Mouse (Mus musculus) ES-CJ7 (cell line): ENCODE measurements at regions not wholly inside any gene's neighbourhood (a gene's known extent, or its start where the extent isn't known, plus 50 kb on each side); places are given as distances from the start of the nearest gene placed in this dataset.

ENCODE experiments used
- DNase-seq: peaks from one replicate; pipeline ENCODE4 v3.0.0; 2011; ENCODE audit warnings: low read depth, low spot score

DNA sequence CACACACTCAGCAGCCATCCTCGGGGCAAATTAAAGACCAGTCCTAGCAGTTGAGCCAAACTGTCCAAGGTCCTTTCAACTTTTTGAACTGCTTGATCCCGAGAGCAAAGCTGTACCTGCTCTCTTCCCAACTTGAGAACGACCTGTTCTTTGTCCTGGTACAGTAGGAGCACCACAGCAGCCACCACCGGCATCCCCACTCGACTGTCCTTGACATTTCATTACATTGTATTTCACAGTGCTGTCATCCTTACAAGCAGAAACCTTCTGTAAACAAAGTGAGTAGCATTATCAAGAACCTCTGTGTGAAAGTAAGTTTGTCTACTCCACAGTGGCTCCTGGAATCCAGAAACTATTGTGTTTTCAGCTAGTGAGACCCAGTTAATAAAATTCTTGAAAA is 240.2 kb upstream of the Zfp462 start:
- DNase-seq, result no peak

DNA sequence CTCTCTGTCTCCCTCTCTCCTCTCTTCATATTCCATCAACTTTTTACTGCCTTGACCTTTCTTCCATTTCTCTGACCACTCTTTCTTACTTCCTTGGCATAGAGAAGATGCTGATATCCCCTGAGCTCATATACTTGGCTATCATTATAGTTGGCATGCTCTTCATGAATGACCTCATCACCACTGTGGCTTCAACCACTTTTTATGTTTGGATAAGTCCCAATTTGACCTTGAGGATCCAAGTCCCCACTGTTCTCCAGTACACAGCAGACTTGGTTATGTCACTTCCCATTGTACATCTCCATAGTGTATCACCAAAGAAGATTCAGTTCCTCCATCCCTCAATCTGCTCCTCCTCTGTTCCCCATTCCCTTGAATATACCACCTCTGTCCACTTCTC is 235.1 kb upstream of the Zfp462 start:
- DNase-seq, result no peak

DNA sequence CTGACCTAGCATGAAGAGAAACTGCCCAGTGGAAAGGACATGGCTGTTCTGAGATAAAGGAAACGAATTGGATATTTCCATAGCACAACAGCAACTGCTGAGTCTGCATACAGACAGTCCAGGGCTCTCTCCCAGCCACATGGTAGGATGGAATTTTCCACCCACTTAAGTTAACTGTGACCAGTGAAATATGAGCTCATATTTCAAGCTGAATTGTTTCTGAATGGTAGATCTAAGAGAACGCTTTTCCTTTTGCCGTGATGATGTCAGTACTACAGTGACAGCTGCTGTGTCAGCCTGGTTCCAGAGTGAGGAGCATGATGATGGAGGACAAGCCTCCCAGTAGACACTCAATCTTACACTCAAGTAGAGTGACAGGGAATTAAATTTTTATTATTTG is 231.9 kb upstream of the Zfp462 start:
- no peak for DNase-seq

DNA sequence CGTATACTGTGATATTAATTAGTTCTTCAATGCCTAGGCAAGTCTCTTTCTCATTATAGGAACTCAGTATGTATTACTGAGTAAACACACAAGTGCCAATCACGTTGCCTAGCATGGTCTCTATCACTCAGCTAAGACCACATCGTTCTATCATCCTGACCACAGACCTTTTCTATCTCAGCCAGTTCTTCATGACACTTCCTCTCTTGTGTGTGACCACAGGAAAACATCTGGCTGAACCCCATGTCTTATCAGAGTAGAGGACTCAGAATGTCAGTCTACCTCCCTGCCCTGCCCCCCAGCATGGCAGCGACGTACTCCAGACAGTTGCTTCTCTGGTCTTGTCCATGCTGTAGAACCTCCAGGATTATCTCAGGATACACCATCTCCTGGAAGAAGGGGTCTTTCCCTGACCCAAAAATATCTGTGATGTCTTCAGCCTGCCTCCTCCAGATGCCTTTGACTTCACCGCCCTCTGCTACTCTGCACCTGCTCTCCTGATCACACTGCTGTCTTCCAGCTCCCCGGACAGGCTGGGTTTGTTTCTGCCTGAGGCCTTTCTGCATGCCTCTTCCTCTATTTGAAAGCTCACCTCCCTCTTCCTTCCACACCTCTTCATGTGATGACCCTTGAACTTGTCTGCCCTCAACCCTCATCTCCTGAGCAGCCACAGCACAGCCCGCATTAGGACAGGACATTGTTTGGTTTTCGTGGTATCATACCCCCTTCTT is 230.1 kb upstream of the Zfp462 start:
- DNase-seq, result no peak

DNA sequence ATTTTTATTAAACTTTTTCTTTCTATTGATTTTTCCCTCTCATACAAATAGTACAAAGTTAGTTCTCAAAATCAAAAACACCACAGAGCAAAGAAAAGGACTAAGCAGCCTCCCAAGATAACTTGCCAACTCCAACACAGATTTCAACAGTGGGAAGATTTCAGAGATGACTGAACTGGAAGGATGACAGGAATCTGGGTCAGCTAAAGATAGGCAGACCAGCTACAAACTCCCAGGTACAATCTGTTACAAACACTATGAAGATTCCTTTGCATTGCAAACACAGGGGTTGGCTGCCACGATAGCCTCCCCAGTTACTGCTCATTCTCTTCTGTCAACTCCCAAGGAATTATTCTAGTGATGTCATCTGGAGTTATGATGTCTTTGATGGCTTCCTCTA is 226.8 kb upstream of the Zfp462 start:
- DNase-seq, result no peak

DNA sequence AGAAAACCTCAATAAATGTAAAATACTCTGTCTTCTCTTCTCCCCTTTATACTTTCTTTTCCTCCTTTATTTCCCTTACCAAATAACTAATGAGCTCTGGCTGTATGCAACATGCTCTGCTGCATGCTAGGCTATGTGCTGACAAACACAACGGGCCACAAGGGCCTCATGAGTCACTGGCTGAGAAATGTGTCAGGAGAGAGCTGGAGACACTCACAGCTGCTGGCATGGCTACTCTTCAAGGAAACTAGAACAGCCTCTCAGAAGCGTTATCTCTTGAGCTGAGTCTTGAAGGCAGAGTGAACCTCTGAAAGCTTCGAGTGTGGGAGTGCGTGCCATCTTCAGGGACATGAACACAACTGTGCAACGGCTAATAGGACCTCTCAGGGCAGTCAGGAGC is 205.8 kb upstream of the Zfp462 start:
- DNase-seq, result no peak

DNA sequence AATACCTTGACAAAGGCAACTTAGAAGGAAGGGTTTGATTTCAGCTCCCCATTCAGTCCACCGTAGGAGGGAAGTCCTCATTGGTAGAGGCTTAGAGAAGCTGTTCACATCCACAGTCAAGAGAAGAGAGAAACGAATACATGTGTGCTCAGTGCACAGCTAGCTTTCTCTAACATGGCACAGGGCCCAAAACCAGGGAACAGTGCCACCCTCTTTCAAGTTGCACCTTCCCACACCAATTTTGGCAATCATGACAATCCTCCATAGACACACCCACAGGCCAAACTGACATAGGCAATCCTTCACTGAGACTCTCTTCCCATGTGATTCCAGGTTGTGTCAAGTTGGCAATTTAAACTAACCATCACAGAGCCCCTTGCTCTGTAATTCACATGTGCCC is 193.4 kb upstream of the Zfp462 start:
- no peak for DNase-seq

DNA sequence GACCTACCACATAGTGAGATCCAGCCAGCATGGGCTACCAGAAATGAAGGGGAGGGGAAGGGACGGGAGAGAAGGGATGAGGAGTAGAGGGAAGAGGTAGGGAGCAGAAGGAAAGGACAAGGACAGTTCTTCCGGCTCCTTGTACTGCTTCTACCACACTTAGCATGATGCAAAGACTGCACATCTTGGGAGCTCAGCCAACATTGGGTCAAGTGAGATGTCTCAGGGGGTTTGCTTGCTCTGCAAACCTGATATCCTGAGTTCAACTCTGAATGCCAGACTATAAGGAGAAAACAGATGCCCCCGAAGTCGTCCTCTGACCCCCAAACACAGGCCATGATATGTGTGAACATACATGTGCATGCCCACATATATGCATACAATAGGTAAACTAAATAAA is 188.4 kb upstream of the Zfp462 start:
- DNase-seq, result no peak

DNA sequence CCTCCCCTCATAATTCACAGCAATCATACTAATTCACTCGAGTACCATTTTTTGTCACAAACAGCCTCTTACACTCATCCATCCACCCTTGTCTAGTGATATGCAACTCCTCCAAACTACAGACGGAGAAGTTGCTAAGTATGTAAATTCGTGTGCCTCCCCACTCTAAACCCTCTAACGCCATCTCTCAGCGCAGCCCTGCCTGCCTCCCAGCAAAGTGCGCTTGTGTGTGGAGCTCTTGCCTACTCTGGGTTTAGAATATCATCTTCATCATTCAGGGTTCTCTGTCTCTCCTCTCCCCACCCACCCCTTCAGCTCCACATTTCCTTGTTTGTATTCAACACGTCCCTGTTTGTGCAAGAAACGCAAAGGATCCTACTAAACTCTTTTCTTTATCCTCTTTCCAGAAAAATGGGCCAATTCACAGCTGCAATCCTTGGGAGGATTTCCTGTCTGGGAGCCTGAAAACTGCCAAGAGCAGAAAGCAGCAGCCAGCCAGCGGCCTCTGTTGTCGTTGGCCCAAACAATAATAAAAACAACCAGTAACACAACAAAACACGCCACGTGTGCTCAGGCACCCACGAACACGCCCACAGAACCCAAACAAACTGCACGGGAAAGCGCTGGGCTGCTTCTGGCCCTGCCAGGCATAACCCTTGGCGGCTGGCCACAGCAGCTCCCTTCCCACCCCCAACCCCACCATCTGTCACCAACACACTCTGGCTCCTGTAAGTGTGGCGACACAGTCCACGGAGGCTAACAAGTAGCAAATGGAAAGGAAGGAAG is 186.9 kb upstream of the Zfp462 start:
- DNase-seq, result peak; percentile 6

DNA sequence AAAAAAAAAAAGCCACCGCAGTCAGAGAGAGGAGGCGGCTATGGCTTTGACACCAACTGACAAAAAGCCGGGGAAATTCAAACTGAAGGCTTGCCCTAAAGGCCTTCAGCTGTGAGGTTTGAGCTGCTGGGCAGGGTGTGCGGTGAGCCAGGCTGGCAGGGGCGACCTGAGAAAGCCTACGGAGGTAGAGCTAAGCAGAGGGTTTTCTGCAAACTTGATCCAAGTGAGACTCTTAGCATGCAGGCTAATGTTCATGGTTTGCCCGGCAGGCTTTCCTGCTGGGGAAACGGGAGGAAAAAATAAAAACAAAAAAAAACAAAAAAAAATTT is 186.4 kb upstream of the Zfp462 start:
- DNase-seq, result no peak

DNA sequence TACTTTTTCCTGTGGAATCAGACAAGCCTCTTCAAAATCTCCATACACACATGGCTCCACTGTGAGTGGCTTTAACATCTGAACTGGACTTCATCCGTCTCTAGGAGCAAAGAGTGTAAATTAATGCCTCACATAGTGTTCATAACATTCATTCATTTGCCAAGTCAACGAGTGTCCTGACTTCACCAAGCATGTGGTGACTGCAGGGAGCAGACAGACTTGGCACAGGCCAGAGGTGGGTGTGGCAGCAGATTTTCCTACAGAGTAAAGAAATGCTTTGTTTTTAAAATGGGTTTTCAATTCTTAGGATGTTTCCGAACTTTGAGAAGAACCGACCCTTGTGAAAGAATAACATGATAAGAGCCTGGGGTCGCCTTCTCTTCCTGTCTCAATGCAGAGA is 183.6 kb upstream of the Zfp462 start:
- DNase-seq, result no peak

DNA sequence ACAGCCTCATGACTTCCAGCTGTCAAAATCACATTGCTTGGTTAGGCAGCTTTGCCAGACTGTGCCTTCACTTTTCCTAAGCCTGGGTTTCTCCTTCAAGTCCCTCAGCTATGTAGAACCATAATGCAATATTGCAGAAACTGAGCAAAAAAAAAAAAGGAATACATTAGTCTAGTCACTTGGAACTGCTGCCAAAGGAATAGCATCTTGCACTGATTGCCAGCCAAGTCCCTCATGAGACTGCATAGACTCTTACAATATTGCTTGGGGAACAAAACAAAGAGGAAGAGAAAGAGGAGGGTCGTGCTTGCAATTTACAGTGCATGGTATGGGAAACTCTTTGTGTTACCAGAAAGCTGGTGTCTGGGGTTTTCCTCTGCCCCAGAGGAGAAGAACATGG is 179.8 kb upstream of the Zfp462 start:
- no peak for DNase-seq

DNA sequence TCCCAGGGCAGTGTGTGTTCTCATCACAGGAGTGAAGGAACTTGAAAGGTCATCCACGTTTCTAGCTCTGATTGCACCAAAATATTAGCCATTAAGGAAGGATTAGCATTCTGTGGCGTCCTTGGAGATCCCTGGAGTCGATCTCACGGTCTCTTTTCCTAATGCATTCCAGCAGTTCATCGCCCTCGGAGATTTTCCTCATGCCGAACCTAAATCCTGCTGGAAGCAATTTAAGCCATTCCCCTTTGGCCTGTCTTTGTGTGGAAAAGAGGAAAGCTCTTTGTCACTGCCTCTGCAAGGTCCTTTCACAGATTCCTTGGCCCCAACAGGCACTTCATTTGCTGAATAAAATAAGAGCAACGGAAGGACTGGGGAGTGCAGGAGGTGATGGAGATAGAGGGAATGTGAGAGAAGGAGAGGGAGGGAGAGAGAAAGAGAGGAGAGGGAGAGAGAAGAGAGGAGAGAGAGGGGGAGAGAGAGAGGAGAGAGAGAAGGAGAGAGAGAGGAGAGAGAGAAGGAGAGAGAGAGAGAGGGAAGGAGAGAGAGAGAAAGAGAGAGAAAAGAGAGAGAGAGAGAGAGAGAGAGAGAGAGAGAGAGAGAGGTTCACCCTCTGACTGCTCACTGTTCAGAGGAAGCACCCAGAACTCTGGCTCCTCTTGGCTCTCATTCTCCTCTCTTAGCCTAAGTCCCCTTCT is 177.2 kb upstream of the Zfp462 start:
- no peak for DNase-seq

DNA sequence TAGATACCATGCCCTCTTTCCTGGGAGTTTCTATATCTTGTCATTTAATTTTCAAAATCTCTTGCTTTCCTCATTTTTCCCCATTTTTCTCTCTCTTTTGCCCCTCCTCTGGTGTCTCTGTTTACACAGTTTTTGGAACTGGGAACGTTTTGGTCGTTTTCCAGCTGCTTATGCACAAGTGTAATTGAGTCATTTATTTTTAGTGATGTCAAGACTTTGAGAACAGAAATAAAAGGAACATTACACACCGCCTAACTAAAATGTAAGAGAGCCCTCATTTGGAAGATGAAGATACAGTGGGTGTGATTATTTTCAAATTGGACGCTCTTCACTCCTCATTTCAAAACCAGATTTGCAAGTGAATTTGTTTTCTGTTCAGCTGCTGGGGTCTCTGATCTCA is 176.0 kb upstream of the Zfp462 start:
- no peak for DNase-seq

DNA sequence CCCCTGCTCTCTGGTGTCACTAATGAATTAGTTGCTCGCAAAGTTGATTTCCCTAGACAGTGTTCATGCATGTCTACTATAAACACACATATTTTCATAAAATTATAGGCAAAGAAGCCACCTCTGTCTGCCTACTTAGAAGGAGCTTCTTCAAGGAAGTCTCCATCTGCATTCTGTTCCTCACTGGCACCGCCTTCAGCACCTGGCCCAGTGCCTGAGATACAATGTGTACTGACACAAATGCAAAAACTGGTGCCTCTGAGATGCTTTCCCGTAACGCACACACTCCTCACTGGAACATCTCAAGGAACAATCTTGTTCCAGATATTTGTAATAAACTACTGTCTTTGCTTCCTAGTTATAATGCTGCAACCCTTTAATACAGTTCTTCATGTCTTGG is 170.8 kb upstream of the Zfp462 start:
- no peak for DNase-seq

DNA sequence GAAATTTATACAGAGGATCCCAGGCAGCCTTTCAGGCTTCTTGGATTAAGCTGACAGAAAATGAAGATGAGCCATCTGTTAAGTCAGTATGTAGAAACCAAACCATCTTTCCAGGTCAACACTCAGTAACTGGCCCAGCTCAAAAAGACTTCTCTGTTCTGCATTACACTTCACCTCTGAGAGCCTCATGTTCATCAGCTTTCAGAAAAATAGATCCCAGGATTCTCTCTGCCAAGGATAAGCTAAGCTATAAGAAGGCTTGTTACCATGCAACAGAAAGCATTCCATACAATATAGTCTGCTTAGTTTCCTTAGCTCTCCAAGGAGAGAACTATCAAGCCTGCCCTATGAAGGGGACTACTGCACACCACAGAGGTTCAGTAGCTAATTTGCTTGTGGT is 170.1 kb upstream of the Zfp462 start:
- DNase-seq, result no peak

DNA sequence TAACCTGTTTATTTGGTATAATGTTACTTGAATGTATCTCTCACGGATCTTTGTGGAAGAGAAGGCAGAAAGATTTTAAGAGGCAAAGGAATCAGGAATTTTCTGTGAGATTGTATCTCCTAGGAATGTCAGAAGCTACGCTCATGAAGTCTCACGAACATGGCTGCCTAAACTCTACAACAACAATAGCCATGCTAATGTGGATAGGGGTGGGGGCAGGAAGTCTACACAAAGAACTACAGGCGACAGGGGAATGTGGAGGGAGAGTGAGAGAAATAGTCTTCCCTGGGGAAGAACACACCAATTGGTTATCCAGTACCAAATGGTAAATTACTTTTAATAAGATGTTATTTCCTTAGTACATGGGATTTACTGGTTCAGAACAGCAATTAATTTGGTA is 164.3 kb upstream of the Zfp462 start:
- DNase-seq, result peak; percentile 76

DNA sequence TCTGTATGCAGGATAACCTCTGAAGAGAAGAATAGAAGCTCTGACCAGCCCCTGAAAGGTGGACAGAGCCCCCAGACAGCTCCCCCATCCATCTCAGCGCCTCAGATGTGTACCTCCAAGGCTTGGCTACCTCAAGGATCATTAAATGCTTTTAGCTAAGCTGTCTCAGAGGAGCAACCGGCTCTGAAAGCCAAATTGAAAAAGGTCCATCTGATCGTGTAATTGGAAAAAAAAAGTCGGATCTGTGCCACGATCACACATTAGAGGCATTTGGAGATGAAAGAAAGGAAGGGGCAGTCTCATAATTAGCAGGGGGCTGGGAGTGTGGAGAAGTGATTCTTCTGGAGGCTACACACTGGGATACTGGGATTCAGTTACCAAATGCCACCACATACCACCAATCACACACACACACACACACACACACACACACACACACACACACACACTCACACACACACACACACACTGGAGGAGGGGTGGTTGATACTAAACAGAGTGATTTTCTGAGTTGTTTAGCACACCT is 153.6 kb upstream of the Zfp462 start:
- no peak for DNase-seq

DNA sequence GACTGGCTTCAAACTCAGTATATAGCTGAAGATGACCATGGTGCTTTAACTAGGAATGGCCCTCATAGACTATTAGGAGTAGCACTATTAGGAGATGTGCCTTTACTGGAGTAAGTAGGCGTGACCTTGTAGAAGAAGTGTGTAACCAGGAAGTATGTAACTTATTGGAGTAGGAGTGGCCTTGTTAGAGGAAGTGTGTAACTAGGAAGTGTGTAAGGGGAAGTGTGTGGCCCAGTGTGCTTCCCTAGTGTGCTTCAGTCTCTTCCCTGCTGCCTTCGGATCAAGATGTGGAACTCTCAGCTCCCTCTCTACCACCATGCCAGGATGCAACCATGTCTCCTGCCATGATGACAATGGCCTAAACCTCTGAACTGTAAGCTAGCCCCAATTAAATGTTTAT is 151.0 kb upstream of the Zfp462 start:
- no peak for DNase-seq

DNA sequence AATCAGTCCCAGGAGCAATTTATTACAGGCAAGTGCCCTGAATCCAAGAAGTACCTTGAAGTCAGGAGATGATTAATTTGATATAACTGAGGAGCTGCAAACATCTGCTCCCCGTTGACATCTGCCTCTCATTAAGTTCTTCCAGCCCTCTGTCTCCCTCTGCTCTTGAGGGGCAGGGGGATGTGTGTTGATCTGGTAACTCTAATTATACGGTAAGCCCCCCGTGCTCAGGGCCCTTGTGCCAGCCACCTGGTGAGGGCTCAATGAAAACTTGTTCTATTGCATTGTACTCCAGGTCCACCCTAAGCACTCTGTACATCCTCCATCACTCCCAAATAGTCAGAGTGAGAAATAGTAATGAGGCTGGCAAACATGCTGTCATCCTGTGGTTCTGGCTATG is 149.6 kb upstream of the Zfp462 start:
- DNase-seq, result no peak

DNA sequence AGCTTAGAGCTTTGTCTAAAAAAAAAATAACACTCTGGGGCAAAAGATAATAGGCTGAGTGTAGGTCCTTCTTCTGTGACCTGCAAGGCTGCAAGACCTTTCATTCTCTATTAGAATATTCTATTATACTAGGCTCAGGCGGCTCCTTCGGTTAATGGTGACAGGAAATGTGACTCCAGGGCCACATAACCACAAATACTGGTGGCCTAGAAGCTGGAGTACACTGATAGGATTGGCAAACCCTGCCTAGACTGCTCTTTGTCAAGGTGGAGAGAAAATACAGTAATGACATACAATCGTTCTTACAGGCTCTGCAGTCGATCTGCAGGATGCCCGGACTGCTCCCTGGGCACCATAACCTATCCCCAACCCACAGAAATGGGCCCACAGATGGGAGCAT is 146.3 kb upstream of the Zfp462 start:
- DNase-seq, result no peak

DNA sequence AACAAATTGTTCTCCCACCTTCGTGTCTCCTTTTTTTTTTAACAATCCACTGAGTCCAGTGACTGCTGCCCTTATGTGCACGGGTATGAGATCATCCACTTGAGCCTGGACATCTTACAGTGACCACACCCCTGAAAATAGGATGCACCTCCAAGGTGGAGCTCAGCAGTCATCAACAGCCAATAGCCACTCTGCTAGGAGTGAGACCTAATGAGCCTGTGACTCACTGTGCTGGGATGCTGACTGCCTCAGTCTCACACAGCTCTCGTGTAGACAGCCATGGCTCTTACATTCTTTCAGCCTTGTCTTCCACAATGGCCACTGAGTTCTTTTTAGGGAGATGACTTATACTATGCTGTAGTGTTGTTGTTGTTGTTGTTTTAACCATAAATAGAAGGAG is 133.7 kb upstream of the Zfp462 start:
- no peak for DNase-seq
